Mouse (Mus musculus) forebrain, embryonic 12.5 days (tissue): ENCODE measurements around the gene Oip5. TPM values are rescaled to one million over a fixed set of nuclear protein-coding genes. Genes with fewer than 3 reads are reported as not detected.

Experiments used
- ATAC-seq: fragments of 200-750 bp; cut with Nextera tagmentation; 2 replicates; pipeline ENCODE4 v1.8.0; 2017; ENCODE audit warnings: moderate TSS enrichment; ENCODE audit not compliant: low FRiP score
- H3K27ac ChIP-seq: fragments of 300-500 bp; sonication (generic); 2 replicates; pipeline ENCODE4 v1.5.1; 2016; ENCODE audit warnings: mild to moderate bottlenecking
- H3K27me3 ChIP-seq: fragments of 300-500 bp; sonication (generic); 2 replicates; pipeline ENCODE4 v1.6.1; 2016; ENCODE audit warnings: mild to moderate bottlenecking
- H3K36me3 ChIP-seq: fragments of 300-500 bp; sonication (generic); replicated peaks from 2 replicates; pipeline ENCODE4 v1.6.1; 2016; ENCODE audit warnings: mild to moderate bottlenecking
- H3K4me1 ChIP-seq: fragments of 300-500 bp; sonication (generic); 2 replicates; pipeline ENCODE4 v1.6.1; 2016
- H3K4me2 ChIP-seq: fragments of 300-500 bp; sonication (generic); 2 replicates; pipeline ENCODE4 v1.6.1; 2016; ENCODE audit warnings: mild to moderate bottlenecking, moderate library complexity
- H3K4me3 ChIP-seq: fragments of 300-500 bp; sonication (generic); replicated peaks from 2 replicates; pipeline ENCODE4 v1.5.1; 2016; ENCODE audit warnings: mild to moderate bottlenecking
- H3K9ac ChIP-seq: fragments of 300-500 bp; sonication (generic); 2 replicates; pipeline ENCODE4 v1.6.1; 2016; ENCODE audit warnings: mild to moderate bottlenecking
- H3K9me3 ChIP-seq: fragments of 300-500 bp; sonication (generic); 2 replicates; pipeline ENCODE4 v1.6.1; 2016
- WGBS: fragments of 180-500 bp; shearing (Covaris S2); methylation state at CpG from one replicate; pipeline ENCODE4 v1.1.7; 2016; 5-methylcytosine and 5-hydroxymethylcytosine counted together
- polyA plus RNA-seq: library from polyadenylated mRNA; unstranded; fragments of >200 nt; fragmentation: Nextera tagmentation; extraction: Ambion mirVana; gene quantifications from 2 replicates; pipeline ENCODE4 v1.2.1, GENCODE M21; 2016

Oip5 gene
- polyA plus RNA-seq, 1 experiment from 2014 or later = 35.6 TPM

DNA sequence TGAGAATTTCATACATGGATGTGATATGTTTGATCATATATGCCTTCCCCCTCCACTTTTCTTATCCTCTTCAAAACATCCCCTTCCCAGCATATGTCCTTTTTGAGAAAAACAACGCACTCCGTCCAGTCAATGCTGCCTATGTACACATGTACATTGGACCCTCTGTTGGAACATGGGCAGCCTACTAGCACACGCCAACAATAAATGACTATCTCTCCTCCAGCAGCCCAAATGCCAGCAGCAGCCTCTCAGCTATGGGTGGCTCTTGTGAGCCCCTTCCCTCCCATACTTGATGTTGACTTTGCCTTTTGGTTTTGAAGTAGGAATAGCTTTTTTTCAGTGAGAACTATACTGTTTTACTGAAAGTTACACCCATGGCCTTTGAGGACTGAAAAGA lies 36.7 kb downstream of the Oip5 start:
- H3K27ac ChIP-seq = no peak overlapping the region
- ATAC-seq = no peak
- no peaks in the 10 kb centered on the region for H3K9me3 ChIP-seq
- H3K4me2 ChIP-seq = no peak overlapping the region
- H3K27me3 ChIP-seq = no peaks in the 10 kb centered on the region
- no peak overlapping the region for H3K9ac ChIP-seq
- WGBS = 96% methylated on average over 3 of the region's 3 CpGs
- H3K4me3 ChIP-seq = no peak overlapping the region
- no peaks in the 10 kb centered on the region for H3K4me1 ChIP-seq
- H3K36me3 ChIP-seq = no peaks in the 10 kb centered on the region; the same call in 1 of the 2 replicates

- no peaks in the 10 kb centered on the region for H3K27me3 ChIP-seq
- no peak overlapping the region for H3K9ac ChIP-seq
- H3K27ac ChIP-seq = no peak overlapping the region
- whole genome bisulfite sequencing = 97% methylated on average over 1 of the region's 1 CpGs
- H3K4me2 ChIP-seq = no peak overlapping the region
- no peak for ATAC-seq
- H3K9me3 ChIP-seq = no peaks in the 10 kb centered on the region
- no peaks in the 10 kb centered on the region for H3K4me1 ChIP-seq
- H3K4me3 ChIP-seq = no peak overlapping the region
- H3K36me3 ChIP-seq = peaks cover 23% of the 10 kb centered on the region
Observed at GRCm38 (mm10) chr2:119572471-119572870, 45.8 kb downstream of the Oip5 start.

- H3K4me1 ChIP-seq = no peaks in the 10 kb centered on the region
- no peaks in the 10 kb centered on the region for H3K27me3 ChIP-seq
- peaks cover 16% of the 10 kb centered on the region for H3K36me3 ChIP-seq
- no peak overlapping the region for H3K27ac ChIP-seq
- no peak overlapping the region for H3K4me2 ChIP-seq
- WGBS = 92% methylated on average over 7 of the region's 7 CpGs
- no peak overlapping the region for H3K9ac ChIP-seq
- ATAC-seq = no peak
- no peaks in the 10 kb centered on the region for H3K9me3 ChIP-seq
- H3K4me3 ChIP-seq = no peak overlapping the region
Observed at GRCm38 (mm10) chr2:119566182-119566855, 52.0 kb downstream of the Oip5 start.

DNA sequence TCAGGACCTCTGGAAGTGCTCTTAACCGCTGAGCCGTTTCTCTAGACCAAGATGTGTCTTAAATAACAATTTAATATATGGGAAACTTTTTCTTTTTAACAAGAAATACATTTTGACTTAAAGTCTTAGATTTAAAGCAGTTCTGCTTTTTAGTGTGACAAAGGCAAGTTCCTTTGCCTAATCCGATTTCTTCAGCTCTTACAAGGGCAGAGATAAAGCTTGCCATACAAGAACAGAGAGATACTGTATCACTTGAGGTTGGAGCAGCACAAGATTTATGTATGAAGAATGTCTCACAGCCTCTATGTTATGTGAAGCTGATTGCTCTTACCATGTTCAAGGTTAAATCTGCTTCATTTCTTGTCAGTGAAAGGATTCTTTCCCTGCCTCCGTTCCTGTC lies 53.0 kb downstream of the Oip5 start:
- 91% methylated on average over 4 of the region's 4 CpGs for WGBS
- H3K27ac ChIP-seq = no peak overlapping the region

GRCm38 (mm10) chr2:119561794-119562193 lies 56.5 kb downstream of the Oip5 start:
- 82% methylated on average over 3 of the region's 3 CpGs for WGBS
- no peaks in the 10 kb centered on the region for H3K27me3 ChIP-seq
- H3K4me1 ChIP-seq = no peaks in the 10 kb centered on the region
- no peak overlapping the region for H3K4me2 ChIP-seq
- H3K4me3 ChIP-seq = no peak overlapping the region
- H3K36me3 ChIP-seq = peaks cover 10% of the 10 kb centered on the region
- no peak overlapping the region for H3K9ac ChIP-seq
- ATAC-seq = no peak
- no peaks in the 10 kb centered on the region for H3K9me3 ChIP-seq
- H3K27ac ChIP-seq = no peak overlapping the region

More for the DNA sequence above, 53.0 kb downstream of the Oip5 start:
- ATAC-seq = no peak
- Histone ChIP-seq H3K9ac (no peak overlapping the region), H3K4me1 (no peaks in the 10 kb centered on the region), H3K4me2 (no peak overlapping the region), H3K36me3 (peaks cover 16% of the 10 kb centered on the region), H3K4me3 (no peak overlapping the region), H3K27me3 (no peaks in the 10 kb centered on the region), H3K9me3 (no peaks in the 10 kb centered on the region)

Other genes starting within 250 kb of the Oip5 start
- gene Ino80, start 140.8 kb downstream of the Oip5 start, polyA plus RNA-seq = 4.5 and 5.2 TPM in 2 replicates
- gene Exd1, start 70.8 kb downstream of the Oip5 start, polyA plus RNA-seq = 0.22 and 0.27 TPM in 2 replicates
- gene Chp1, start 70.8 kb downstream of the Oip5 start, polyA plus RNA-seq = 60.7 and 61.7 TPM in 2 replicates
- 110 and 111 TPM in 2 replicates for gene Nusap1, start 171 bp downstream of the Oip5 start, polyA plus RNA-seq
- 37.4 and 37.6 TPM in 2 replicates for gene Ndufaf1, start 44.4 kb upstream of the Oip5 start, polyA plus RNA-seq
- gene Rtf1, start 56.6 kb upstream of the Oip5 start, polyA plus RNA-seq = 80.6 and 83.1 TPM in 2 replicates
- gene Itpka, start 123.9 kb upstream of the Oip5 start, polyA plus RNA-seq = 0.85 and 1.0 TPM in 2 replicates
- gene Ltk, start 142.0 kb upstream of the Oip5 start, polyA plus RNA-seq = 0.12 TPM in 1 of 2 replicates, not detected in the other
- 32.8 and 33.4 TPM in 2 replicates for gene Rpap1, start 169.1 kb upstream of the Oip5 start, polyA plus RNA-seq
- 27.7 and 28.2 TPM in 2 replicates for gene Tyro3, start 179.3 kb upstream of the Oip5 start, polyA plus RNA-seq